Mouse (Mus musculus): ENCODE data around the gene Insl5.

GRCm38 (mm10) chr4:103026621-103027020, at the start of gene Insl5:
- TF ChIP-seq CTCF (IDR thresholded peaks at IDR 0.05; ENCODE audit: control insufficient read depth, insufficient read depth, low read length): no peak
- no peak for TF ChIP-seq POLR2A (IDR thresholded peaks at IDR 0.05; ENCODE audit: borderline replicate concordance, control insufficient read depth, low read depth, low read length)

Measured in bone marrow, adult 2 months (tissue).